Mouse (Mus musculus) fat pad, adult 2 months (tissue): ENCODE measurements around the gene Thap11.
A peak's percentile ranks its signal among the peaks of the same experiment; 100 is the strongest.

ENCODE experiments used
- DNase-seq: peaks from one replicate; pipeline ENCODE4 v3.0.0-alpha.2; 2011; ENCODE audit warnings: low read depth, low spot score; ENCODE audit errors: extremely low read depth

Thap11 gene

DNA sequence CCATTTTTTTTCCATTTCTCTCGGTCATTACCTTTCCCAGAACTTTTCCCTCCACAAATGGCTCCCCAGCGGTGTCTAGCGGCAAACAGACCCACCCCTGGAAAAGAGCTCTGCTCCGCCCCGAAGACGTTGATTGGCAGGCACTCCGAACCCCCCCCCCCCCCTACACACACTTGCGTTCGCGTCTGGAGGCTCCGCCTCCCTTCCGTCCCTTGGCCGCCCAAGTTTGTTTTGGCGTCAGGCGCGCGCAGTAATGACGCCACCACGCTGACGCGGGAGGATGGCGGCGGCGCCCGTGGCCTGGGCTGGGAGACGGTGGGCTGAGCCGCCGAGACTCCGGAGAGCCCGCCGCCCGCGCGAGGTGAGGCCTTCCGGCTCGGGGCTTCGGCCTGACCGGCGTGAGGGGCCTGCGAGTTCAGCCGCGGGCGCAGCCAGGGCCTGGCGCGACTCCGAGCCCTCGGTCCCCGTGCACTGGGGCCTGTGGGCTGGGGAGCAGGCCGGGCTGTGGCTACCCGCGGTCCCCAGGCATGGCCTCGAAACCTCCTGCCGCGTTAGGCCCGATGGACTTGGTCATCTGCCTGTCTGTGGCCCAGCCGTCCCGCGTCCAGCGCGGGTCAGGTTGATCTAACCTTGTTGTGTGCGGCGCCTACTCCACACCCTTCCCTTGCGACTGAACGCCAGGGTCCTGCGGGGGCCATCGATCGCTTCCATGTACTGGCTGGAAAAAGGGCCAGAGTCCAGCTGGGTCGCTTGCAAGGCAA lies 45.4 kb downstream of the Thap11 start, which contains the start of gene Pskh1:
Gene Pskh1, plus strand, starts transcription at position 262 of the 761 bp plus-strand sequence.
- peak; percentile 21 for DNase-seq

DNA sequence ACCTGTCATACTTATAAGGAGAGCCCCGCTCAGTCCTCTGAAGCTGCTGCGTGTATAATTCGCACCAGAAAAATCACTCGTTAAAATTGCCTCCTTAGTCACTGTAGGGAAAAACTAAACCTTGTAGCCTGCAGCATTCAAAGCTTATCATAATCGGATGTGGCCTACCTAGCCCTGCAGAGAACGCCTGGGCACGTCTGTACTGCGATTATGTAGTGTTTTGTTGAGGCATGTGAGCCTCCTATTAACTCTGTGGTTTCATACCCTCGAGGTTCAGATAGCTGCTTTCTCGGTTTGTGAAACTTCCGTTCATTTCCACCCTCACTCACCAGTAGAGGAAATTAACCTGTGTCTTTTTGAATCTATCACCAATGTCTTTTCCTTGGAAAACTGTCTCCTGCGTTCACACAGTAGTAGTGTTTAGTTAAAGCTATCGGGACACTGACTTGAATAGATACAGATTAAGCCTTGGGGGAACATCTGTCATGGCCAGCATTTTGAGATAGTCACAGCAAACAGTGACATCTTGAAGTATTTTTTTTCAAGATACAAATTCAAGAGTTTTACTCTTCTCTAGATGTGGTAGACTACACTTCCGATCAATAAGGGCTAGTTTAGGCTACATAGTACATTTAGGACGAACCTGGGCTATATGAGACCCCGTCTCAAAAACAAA lies 46.1 kb downstream of the Thap11 start:
- DNase-seq: no peak
